Mouse (Mus musculus): ENCODE data around the gene Lrrc34.

DNA sequence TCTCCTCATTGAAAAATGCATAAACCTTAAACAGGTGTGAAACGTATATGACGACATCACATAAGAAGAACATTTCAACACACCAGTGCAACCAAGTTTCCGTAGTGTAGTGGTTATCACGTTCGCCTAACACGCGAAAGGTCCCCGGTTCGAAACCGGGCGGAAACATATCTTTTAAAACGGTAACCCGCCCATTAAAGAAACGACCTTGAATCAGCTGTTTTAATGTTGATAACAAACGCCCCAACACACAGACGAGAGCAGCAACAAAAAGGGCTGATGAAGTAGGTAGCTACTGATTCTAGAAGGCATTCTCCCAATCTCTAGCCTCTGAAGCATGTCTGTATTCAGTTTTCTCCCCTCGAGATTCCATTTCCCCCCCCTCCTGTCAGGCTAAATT, 46.5 kb downstream of the Lrrc34 start:
- TF ChIP-seq USF1 (IDR thresholded peaks at IDR 0.05; ENCODE audit: low read depth) (no peak), CEBPB (IDR thresholded peaks at IDR 0.05; ENCODE audit: low read depth) (no peak)
